Mouse (Mus musculus) limb, embryonic 10.5 days (tissue): Measurements from ENCODE around the gene Tnk2. TPM values are rescaled to one million over a fixed set of nuclear protein-coding genes. Genes with fewer than 3 reads are reported as not detected.

Source experiments
- DNase-seq: peaks from one replicate; pipeline ENCODE4 v3.0.0-alpha.2; 2017; ENCODE audit warnings: low spot score
- H3K27ac ChIP-seq: fragments of 300-500 bp; sonication (generic); 2 replicates; pipeline ENCODE4 v1.5.1; 2016; ENCODE audit warnings: mild to moderate bottlenecking
- H3K27me3 ChIP-seq: fragments of 300-500 bp; sonication (generic); 2 replicates; pipeline ENCODE4 v1.6.1; 2016; ENCODE audit warnings: low read depth, mild to moderate bottlenecking; ENCODE audit not compliant: poor library complexity, severe bottlenecking
- H3K36me3 ChIP-seq: fragments of 300-500 bp; sonication (generic); 2 replicates; pipeline ENCODE4 v1.6.1; 2016; ENCODE audit warnings: mild to moderate bottlenecking, moderate library complexity
- H3K4me1 ChIP-seq: fragments of 300-500 bp; sonication (generic); 2 replicates; pipeline ENCODE4 v1.6.1; 2016
- H3K4me3 ChIP-seq: fragments of 300-500 bp; sonication (generic); 2 replicates; pipeline ENCODE4 v1.5.1; 2016; ENCODE audit warnings: mild to moderate bottlenecking, moderate library complexity
- H3K9me3 ChIP-seq: fragments of 300-500 bp; sonication (generic); replicated peaks from 2 replicates; pipeline ENCODE4 v1.6.1; 2016; ENCODE audit warnings: mild to moderate bottlenecking
- WGBS: fragments of 180-500 bp; shearing (Covaris S2); methylation state at CpG from one replicate; pipeline ENCODE4 v1.1.7; 2016; 5-methylcytosine and 5-hydroxymethylcytosine counted together
- polyA plus RNA-seq: library from polyadenylated mRNA; unstranded; fragments of >200 nt; fragmentation: Nextera tagmentation; extraction: Ambion mirVana; gene quantifications from 2 replicates; pipeline ENCODE4 v1.2.1, GENCODE M21; 2016

Tnk2 gene
- polyA plus RNA-seq, 1 experiment from 2014 or later = 12.0 TPM

DNA sequence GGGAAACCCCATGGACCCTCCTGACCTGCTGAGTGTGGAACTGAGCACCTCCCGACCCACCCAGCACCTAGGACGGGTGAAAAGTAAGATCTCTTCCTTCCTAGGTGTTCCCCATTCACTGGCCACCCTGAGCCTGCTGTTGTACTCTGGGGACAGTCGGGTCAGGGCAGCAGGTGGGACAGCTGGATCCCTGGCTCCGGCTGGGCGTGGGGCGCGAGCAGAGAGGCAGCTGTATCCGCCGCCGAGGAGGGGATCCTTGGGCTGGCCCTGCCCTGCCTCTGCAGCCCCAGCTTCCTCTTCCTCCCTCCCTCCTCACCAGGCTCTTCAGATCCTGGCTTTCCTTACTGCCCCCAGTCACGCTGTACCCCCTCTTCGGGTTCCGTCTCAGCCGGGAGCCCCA lies 34.2 kb downstream of the Tnk2 start:
- Histone ChIP-seq H3K4me3 (no peak overlapping the region), H3K36me3 (peaks cover 92% of the 10 kb centered on the region), H3K4me1 (0 out of 2 replicates have a peak, but pooled peaks cover 2% of the 10 kb centered on the region), H3K27me3 (no peaks in the 10 kb centered on the region), H3K9me3 (no peaks in the 10 kb centered on the region), H3K27ac (no peak overlapping the region)
- no peak for DNase-seq
- 81% methylated on average over 14 of the region's 14 CpGs for WGBS

GRCm38 (mm10) chr16:32678812-32679211 lies 35.1 kb downstream of the Tnk2 start:
- no peak overlapping the region for H3K4me3 ChIP-seq
- DNase-seq = no peak
- H3K36me3 ChIP-seq = peaks cover 85% of the 10 kb centered on the region
- no peaks in the 10 kb centered on the region for H3K4me1 ChIP-seq
- H3K27me3 ChIP-seq = no peaks in the 10 kb centered on the region
- no peak overlapping the region for H3K27ac ChIP-seq
- no peaks in the 10 kb centered on the region for H3K9me3 ChIP-seq
- 90% methylated on average over 14 of the region's 14 CpGs for WGBS

GRCm38 (mm10) chr16:32679976-32680375 lies 36.3 kb downstream of the Tnk2 start:
- no peaks in the 10 kb centered on the region for H3K4me1 ChIP-seq
- H3K27ac ChIP-seq = no peak overlapping the region
- H3K9me3 ChIP-seq = no peaks in the 10 kb centered on the region
- no peak for DNase-seq
- H3K4me3 ChIP-seq = no peak overlapping the region
- H3K27me3 ChIP-seq = no peaks in the 10 kb centered on the region
- peaks cover 74% of the 10 kb centered on the region for H3K36me3 ChIP-seq
- 93% methylated on average over 16 of the region's 16 CpGs for WGBS

GRCm38 (mm10) chr16:32680806-32681205 lies 37.1 kb downstream of the Tnk2 start:
- Histone ChIP-seq H3K4me1 (peaks cover under 1% of the 10 kb centered on the region; the same call in 1 of the 2 replicates), H3K9me3 (no peaks in the 10 kb centered on the region), H3K27ac (no peak overlapping the region), H3K27me3 (no peaks in the 10 kb centered on the region), H3K4me3 (no peak overlapping the region), H3K36me3 (peaks cover 66% of the 10 kb centered on the region)
- DNase-seq = no peak
- whole genome bisulfite sequencing = 94% methylated on average over 6 of the region's 6 CpGs

- DNase-seq = peak; percentile 66
- Histone ChIP-seq H3K36me3 (peaks cover 52% of the 10 kb centered on the region), H3K27me3 (no peaks in the 10 kb centered on the region), H3K9me3 (no peaks in the 10 kb centered on the region), H3K4me1 (peaks cover 6% of the 10 kb centered on the region; the same call in 1 of the 2 replicates), H3K27ac (no peak overlapping the region), H3K4me3 (no peak overlapping the region)
- 44% methylated on average over 5 of the region's 5 CpGs for WGBS
Observed at GRCm38 (mm10) chr16:32682194-32682593, 38.5 kb downstream of the Tnk2 start.

GRCm38 (mm10) chr16:32682841-32683240 lies 39.2 kb downstream of the Tnk2 start:
- peaks cover 6% of the 10 kb centered on the region; the same call in 1 of the 2 replicates for H3K4me1 ChIP-seq
- no peaks in the 10 kb centered on the region for H3K27me3 ChIP-seq
- peaks cover 45% of the 10 kb centered on the region for H3K36me3 ChIP-seq
- WGBS = 86% methylated on average over 4 of the region's 4 CpGs
- H3K4me3 ChIP-seq = no peak overlapping the region
- no peaks in the 10 kb centered on the region for H3K9me3 ChIP-seq
- no peak for DNase-seq
- peak overlapping the region; percentile 22; the same call in 1 of the 2 replicates for H3K27ac ChIP-seq

- Histone ChIP-seq H3K9me3 (no peaks in the 10 kb centered on the region), H3K4me1 (peaks cover 6% of the 10 kb centered on the region; the same call in 1 of the 2 replicates), H3K27ac (no peak overlapping the region), H3K4me3 (no peak overlapping the region), H3K27me3 (no peaks in the 10 kb centered on the region), H3K36me3 (peaks cover 40% of the 10 kb centered on the region)
- DNase-seq = no peak
- WGBS = 78% methylated on average over 5 of the region's 5 CpGs
Observed at GRCm38 (mm10) chr16:32683343-32683742, 39.7 kb downstream of the Tnk2 start.

DNA sequence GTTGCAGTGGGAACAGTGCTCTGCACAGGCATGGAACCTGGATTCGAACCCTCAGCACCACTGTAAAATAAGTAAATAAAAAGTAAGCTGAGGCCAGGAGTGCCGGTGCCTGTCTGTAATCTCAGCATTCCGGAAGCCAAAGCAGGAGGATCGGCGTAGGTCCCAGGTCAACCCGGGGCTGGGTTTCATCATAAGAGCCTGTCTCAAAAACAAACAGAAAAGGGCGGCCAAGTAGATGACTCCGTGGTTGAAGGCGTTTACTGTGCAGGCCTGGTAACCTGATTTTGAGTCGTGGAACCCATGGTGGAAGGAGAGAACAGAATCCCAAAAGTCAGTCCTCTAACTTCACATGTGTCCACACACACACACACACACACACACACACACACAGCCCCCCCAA lies 41.7 kb downstream of the Tnk2 start:
- H3K27ac ChIP-seq = no peak overlapping the region
- H3K4me3 ChIP-seq = no peak overlapping the region
- no peaks in the 10 kb centered on the region for H3K9me3 ChIP-seq
- peaks cover 6% of the 10 kb centered on the region; the same call in 1 of the 2 replicates for H3K4me1 ChIP-seq
- H3K27me3 ChIP-seq = no peaks in the 10 kb centered on the region
- 79% methylated on average over 10 of the region's 10 CpGs for WGBS
- peaks cover 20% of the 10 kb centered on the region for H3K36me3 ChIP-seq
- DNase-seq = no peak

DNA sequence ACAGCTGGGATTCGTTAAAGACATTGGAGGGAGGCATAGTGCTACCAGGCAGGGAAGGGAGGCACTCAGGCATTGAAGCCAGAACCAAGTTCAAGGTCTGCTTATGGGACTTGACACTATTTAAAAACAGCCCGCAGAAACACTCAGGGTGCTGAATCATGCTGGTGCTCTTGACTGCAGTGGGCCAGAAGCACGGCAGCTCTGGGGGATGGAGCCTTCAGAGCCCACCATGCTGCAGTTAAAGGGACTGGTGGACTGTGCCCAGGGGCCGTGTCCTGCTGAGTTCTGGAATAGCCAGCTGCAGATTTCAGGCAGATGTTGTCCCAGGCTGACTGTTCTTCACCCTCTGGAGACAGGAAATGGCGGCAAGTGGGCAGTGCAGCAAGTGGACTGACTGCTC lies 42.3 kb downstream of the Tnk2 start:
- DNase-seq = no peak
- WGBS = 52% methylated on average over 5 of the region's 5 CpGs

DNA sequence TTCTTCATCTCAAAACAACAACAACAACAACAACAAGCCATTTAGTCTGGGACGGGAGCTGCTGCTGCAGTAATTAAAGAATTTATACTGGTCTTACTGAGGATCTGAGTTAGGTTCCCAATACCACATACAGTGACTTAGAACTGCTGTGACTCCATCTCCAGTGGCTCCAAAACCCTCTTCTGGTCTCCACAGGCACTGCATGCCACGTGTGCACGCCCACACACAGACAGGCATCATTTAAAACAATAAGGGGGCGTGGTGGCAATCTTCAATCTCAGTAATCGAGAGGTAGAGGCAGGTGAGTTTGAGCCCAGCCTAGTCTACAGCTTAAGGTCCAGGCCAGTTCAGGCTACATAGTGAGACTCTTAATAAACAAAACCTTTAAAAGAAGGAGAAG lies 43.5 kb downstream of the Tnk2 start:
- H3K36me3 ChIP-seq = peaks cover 7% of the 10 kb centered on the region
- 83% methylated on average over 5 of the region's 5 CpGs for WGBS
- peaks cover 6% of the 10 kb centered on the region; the same call in 1 of the 2 replicates for H3K4me1 ChIP-seq
- no peaks in the 10 kb centered on the region for H3K27me3 ChIP-seq
- no peaks in the 10 kb centered on the region for H3K9me3 ChIP-seq
- H3K27ac ChIP-seq = no peak overlapping the region
- H3K4me3 ChIP-seq = no peak overlapping the region
- no peak for DNase-seq

More for the DNA sequence above, 42.3 kb downstream of the Tnk2 start:
- no peaks in the 10 kb centered on the region for H3K9me3 ChIP-seq
- H3K36me3 ChIP-seq = peaks cover 14% of the 10 kb centered on the region
- H3K27me3 ChIP-seq = no peaks in the 10 kb centered on the region
- H3K4me3 ChIP-seq = no peak overlapping the region
- no peak overlapping the region for H3K27ac ChIP-seq
- H3K4me1 ChIP-seq = peaks cover 6% of the 10 kb centered on the region; the same call in 1 of the 2 replicates

DNA sequence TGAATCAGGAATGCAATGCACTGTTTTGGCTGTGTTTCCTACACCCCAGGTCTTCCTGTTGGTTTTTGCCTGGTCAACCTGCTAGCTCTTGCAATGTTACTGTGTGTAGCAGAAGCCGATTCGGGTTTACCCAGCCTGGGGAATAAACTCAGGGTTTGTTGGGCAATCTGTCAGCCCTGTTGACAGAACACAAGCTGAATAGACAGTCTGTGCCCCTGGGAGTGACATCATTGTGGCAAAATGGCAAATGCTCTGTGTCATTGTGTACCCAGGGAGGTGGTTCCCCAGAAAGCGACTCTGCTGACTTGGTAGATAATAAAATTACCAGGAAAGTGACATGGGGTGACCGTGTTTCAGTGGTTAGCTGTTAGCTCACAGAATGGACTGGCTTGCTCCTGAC lies 45.1 kb downstream of the Tnk2 start:
- Histone ChIP-seq H3K27me3 (no peaks in the 10 kb centered on the region), H3K4me1 (peaks cover 6% of the 10 kb centered on the region; the same call in 1 of the 2 replicates), H3K9me3 (no peaks in the 10 kb centered on the region), H3K4me3 (no peak overlapping the region), H3K27ac (no peak overlapping the region), H3K36me3 (no peaks in the 10 kb centered on the region)
- no peak for DNase-seq
- 71% methylated on average over 4 of the region's 4 CpGs for WGBS

DNA sequence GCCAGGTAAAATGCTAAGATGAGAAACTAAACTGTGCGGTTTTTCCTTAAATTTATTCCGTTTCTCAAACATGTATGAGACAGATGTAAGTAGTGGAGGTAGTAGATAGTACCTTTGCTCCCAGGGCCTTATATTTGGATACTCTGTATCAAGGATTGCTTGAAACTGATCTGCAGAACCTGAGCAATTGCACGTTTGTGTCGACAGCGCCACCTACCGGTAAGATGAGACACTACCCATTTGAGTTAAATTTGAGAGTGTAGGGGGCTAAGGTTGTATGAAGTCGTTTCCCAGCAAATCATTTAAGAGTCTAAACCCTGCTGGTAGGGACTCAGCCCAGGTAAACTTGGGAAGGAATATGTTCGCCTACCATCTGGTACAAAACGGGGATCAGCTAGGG lies 45.8 kb downstream of the Tnk2 start:
- Histone ChIP-seq H3K4me3 (no peak overlapping the region), H3K4me1 (peaks cover 6% of the 10 kb centered on the region; the same call in 1 of the 2 replicates), H3K9me3 (no peaks in the 10 kb centered on the region), H3K27ac (no peak overlapping the region), H3K36me3 (no peaks in the 10 kb centered on the region), H3K27me3 (no peaks in the 10 kb centered on the region)
- WGBS = 7% methylated on average over 9 of the region's 9 CpGs
- DNase-seq = peak; percentile 84

DNA sequence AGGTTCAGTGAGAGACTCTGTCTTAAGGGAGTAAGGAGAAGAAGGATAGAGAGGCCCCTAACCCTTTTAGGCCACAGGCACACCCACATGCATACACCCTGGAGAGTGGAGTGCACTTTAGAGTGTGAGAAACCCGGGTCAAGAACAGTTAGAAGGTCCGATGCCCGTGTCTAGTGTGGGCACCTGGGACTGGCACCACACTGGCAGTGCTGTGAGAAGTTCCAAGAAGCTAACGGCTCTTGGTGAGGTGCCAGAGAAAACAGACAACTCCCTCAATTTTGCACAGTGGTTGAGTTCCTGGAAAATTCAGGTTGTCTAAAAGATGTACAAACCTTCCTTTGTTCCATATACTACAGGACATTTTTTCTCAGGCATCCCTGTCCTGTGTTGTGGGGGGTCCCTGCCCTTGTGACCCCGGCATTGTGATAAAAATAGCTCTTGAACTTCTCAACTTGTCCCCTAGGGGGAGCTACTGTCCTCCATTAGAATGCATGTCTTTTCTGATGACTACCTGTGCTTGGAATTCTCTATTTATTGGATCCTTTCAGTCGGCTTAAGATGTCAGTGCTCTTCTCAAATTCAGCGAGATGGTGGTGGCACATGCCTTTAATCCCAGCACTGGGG lies 53.3 kb downstream of the Tnk2 start:
- H3K4me3 ChIP-seq = no peak overlapping the region
- DNase-seq = no peak
- H3K9me3 ChIP-seq = no peaks in the 10 kb centered on the region
- H3K27me3 ChIP-seq = no peaks in the 10 kb centered on the region
- no peak overlapping the region for H3K27ac ChIP-seq
- peaks cover 15% of the 10 kb centered on the region for H3K4me1 ChIP-seq
- no peaks in the 10 kb centered on the region for H3K36me3 ChIP-seq
- 45% methylated on average over 7 of the region's 7 CpGs for WGBS
